Mouse (Mus musculus) left cerebral cortex, adult 9 months (tissue): Measurements from ENCODE around the gene Pdx1.

ENCODE experiments used
- DNase-seq, 2 experiments: peaks; one replicate each; pipeline ENCODE4 v3.0.0; 2022; ENCODE audit warnings: low spot score in 2 of 2

Gene Pdx1

GRCm38 (mm10) chr5:147277547-147277925 lies 7.8 kb downstream of the Pdx1 start:
- DNase-seq: no peak

GRCm38 (mm10) chr5:147284365-147284764 lies 14.6 kb downstream of the Pdx1 start:
- DNase-seq: no peak

- no peak for DNase-seq
Measured at GRCm38 (mm10) chr5:147291764-147292505, 22.2 kb downstream of the Pdx1 start.

GRCm38 (mm10) chr5:147292506-147293120 lies 22.9 kb downstream of the Pdx1 start:
- DNase-seq: no peak

- peak in 1 of 2 experiments; percentile 49 for DNase-seq
Measured at GRCm38 (mm10) chr5:147293127-147293910, 23.6 kb downstream of the Pdx1 start.

- no peak for DNase-seq
Measured at GRCm38 (mm10) chr5:147294121-147294520, 24.4 kb downstream of the Pdx1 start.

GRCm38 (mm10) chr5:147297249-147297648 lies 27.5 kb downstream of the Pdx1 start:
- no peak for DNase-seq

GRCm38 (mm10) chr5:147299255-147300000 lies 29.7 kb downstream of the Pdx1 start:
- DNase-seq: peak in 1 of 2 experiments; percentile 16

- no peak for DNase-seq
Measured at GRCm38 (mm10) chr5:147300001-147300363, 30.2 kb downstream of the Pdx1 start.

- no peak for DNase-seq
Measured at GRCm38 (mm10) chr5:147300917-147301780, 31.4 kb downstream of the Pdx1 start.

GRCm38 (mm10) chr5:147301781-147302070 lies 32.0 kb downstream of the Pdx1 start:
- DNase-seq: no peak

GRCm38 (mm10) chr5:147302141-147302540 lies 32.4 kb downstream of the Pdx1 start:
- DNase-seq: no peak

- DNase-seq: no peak
Measured at GRCm38 (mm10) chr5:147302746-147303400, 33.1 kb downstream of the Pdx1 start.

- no peak for DNase-seq
Measured at GRCm38 (mm10) chr5:147304276-147305155, 34.8 kb downstream of the Pdx1 start.

GRCm38 (mm10) chr5:147305166-147305565 lies 35.4 kb downstream of the Pdx1 start:
- no peak for DNase-seq

- DNase-seq: no peak
Measured at GRCm38 (mm10) chr5:147305856-147306637, 36.3 kb downstream of the Pdx1 start.

- DNase-seq: no peak
Measured at GRCm38 (mm10) chr5:147306638-147307397, 37.1 kb downstream of the Pdx1 start, which contains the start of gene Cdx2. Gene Cdx2, minus strand, starts transcription at chr5:147307270.

- DNase-seq: no peak
Measured at GRCm38 (mm10) chr5:147307398-147307785, 37.6 kb downstream of the Pdx1 start.
